Mouse (Mus musculus): ENCODE data around the gene Efhb. TPM values are rescaled to one million over a fixed set of nuclear protein-coding genes. Genes with fewer than 3 reads are reported as not detected.

Gene Efhb
- total RNA-seq (2014; fragmentation: Nextera tagmentation), result not detected in 2 replicates
- total RNA-seq (2017), result 0.11 and 0.12 TPM in 2 replicates
- not detected in 2 replicates for polyA plus RNA-seq (2012)

GRCm38 (mm10) chr17:53462603-53463495 is at the start of gene Efhb:
Efhb (minus strand) TSS chr17:53463321.
- H3K4me1 ChIP-seq (ENCODE audit: insufficient read depth, low read depth, low read length), result 0 out of 2 replicates have a peak, but pooled peaks cover 2% of the 10 kb centered on the region
- H3K4me3 ChIP-seq (ENCODE audit: low read depth, low read length), result no peak within 1 kb of the TSS
- ATAC-seq (ENCODE audit: extremely low read depth, insufficient number of reproducible peaks, low FRiP score, poor library complexity, severe bottlenecking) (no peak), DNase-seq (ENCODE audit: low spot score) (no peak)
- no peaks in the 10 kb centered on the region for H3K36me3 ChIP-seq (replicated peaks)
- no peak for TF ChIP-seq TAL1 (conservative IDR thresholded peaks at IDR 0.05; ENCODE audit: low read depth, low read length)
- TF ChIP-seq POLR2AphosphoS5 (IDR thresholded peaks at IDR 0.05; ENCODE audit: insufficient replicate concordance, low read depth, low read length), result no peak
- TF ChIP-seq GATA2 (IDR thresholded peaks at IDR 0.05; ENCODE audit: borderline replicate concordance, low read depth, low read length), result no peak
- H3K9me3 ChIP-seq (replicated peaks), result no peaks in the 10 kb centered on the region
- peaks cover 2% of the 10 kb centered on the region; the same call in 1 of the 2 replicates for H3K27me3 ChIP-seq (ENCODE audit: insufficient read depth, low read length)

DNA sequence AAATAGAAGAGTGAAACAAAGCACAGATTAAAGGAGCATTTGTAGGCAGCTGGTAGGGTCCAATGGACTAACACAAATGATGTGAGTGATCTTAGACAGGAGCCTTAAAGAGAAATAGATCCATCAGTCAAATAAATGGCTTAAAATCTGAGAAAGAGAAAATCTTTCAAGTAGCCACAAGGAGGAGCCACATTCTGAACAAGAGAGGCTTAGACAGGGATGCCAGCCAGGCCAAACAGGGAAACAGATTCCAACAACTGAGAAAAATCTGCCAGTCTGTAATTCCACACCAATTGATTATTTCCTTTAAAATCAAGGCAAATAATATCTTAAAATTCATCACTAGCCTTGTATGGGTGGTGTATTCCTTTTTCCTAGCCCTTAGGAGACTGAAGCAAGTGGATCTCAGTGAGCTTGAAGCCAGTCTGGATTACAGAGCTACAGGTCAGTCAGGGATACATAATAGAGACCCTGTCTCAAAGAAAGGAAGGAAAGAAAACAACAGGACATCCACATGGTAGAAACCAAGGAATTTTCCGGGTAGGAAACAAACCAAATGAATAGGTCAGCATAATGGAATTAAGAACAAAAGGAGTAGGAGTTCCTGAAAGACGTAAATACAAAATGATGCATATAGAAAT is 49.3 kb upstream of the Efhb start:
- no peak for DNase-seq (ENCODE audit: low spot score)

GRCm38 (mm10) chr17:53502966-53503365 is 39.8 kb upstream of the Efhb start:
- Histone ChIP-seq H3K36me3 (replicated peaks) (peaks cover 64% of the 10 kb centered on the region), H3K4me3 (ENCODE audit: low read depth, low read length) (no peak overlapping the region), H3K4me1 (ENCODE audit: insufficient read depth, low read depth, low read length) (no peaks in the 10 kb centered on the region), H3K9me3 (replicated peaks) (no peaks in the 10 kb centered on the region), H3K27me3 (ENCODE audit: insufficient read depth, low read length) (no peaks in the 10 kb centered on the region)
- TF ChIP-seq POLR2AphosphoS5 (IDR thresholded peaks at IDR 0.05; ENCODE audit: insufficient replicate concordance, low read depth, low read length) (no peak), GATA2 (IDR thresholded peaks at IDR 0.05; ENCODE audit: borderline replicate concordance, low read depth, low read length) (no peak), CTCF (IDR thresholded peaks at IDR 0.05; ENCODE audit: low read depth, low read length) (no peak), TAL1 (conservative IDR thresholded peaks at IDR 0.05; ENCODE audit: low read depth, low read length) (no peak), GATA1 (IDR thresholded peaks at IDR 0.05; ENCODE audit: borderline replicate concordance, low read length) (no peak)
- no peak for DNase-seq (ENCODE audit: low spot score)
- no peak for ATAC-seq (ENCODE audit: extremely low read depth, insufficient number of reproducible peaks, low FRiP score, poor library complexity, severe bottlenecking)

More for the DNA sequence above, 49.3 kb upstream of the Efhb start:
- Histone ChIP-seq H3K9me3 (replicated peaks) (no peaks in the 10 kb centered on the region), H3K36me3 (replicated peaks) (peaks cover 21% of the 10 kb centered on the region), H3K27me3 (ENCODE audit: insufficient read depth, low read length) (no peaks in the 10 kb centered on the region), H3K4me3 (ENCODE audit: low read depth, low read length) (no peak overlapping the region), H3K4me1 (ENCODE audit: insufficient read depth, low read depth, low read length) (no peaks in the 10 kb centered on the region)
- ATAC-seq (ENCODE audit: extremely low read depth, insufficient number of reproducible peaks, low FRiP score, poor library complexity, severe bottlenecking), result no peak; the same call in 1 of the 2 replicates
- no peak for TF ChIP-seq POLR2AphosphoS5 (IDR thresholded peaks at IDR 0.05; ENCODE audit: insufficient replicate concordance, low read depth, low read length)
- no peak for TF ChIP-seq GATA2 (IDR thresholded peaks at IDR 0.05; ENCODE audit: borderline replicate concordance, low read depth, low read length)
- no peak for TF ChIP-seq CTCF (IDR thresholded peaks at IDR 0.05; ENCODE audit: low read depth, low read length)
- TF ChIP-seq TAL1 (conservative IDR thresholded peaks at IDR 0.05; ENCODE audit: low read depth, low read length), result no peak
- TF ChIP-seq GATA1 (IDR thresholded peaks at IDR 0.05; ENCODE audit: borderline replicate concordance, low read length), result no peak

GRCm38 (mm10) chr17:53489007-53489378 is 25.9 kb upstream of the Efhb start:
- Histone ChIP-seq H3K27me3 (ENCODE audit: insufficient read depth, low read length) (no peaks in the 10 kb centered on the region), H3K36me3 (replicated peaks) (peaks cover 64% of the 10 kb centered on the region), H3K4me1 (ENCODE audit: insufficient read depth, low read depth, low read length) (peaks cover 9% of the 10 kb centered on the region; the same call in 1 of the 2 replicates), H3K4me3 (ENCODE audit: low read depth, low read length) (no peak overlapping the region), H3K9me3 (replicated peaks) (no peaks in the 10 kb centered on the region)
- ATAC-seq (ENCODE audit: extremely low read depth, insufficient number of reproducible peaks, low FRiP score, poor library complexity, severe bottlenecking) (no peak), DNase-seq (ENCODE audit: low spot score) (no peak)
- TF ChIP-seq POLR2AphosphoS5 (IDR thresholded peaks at IDR 0.05; ENCODE audit: insufficient replicate concordance, low read depth, low read length) (no peak), TAL1 (conservative IDR thresholded peaks at IDR 0.05; ENCODE audit: low read depth, low read length) (no peak), CTCF (IDR thresholded peaks at IDR 0.05; ENCODE audit: low read depth, low read length) (no peak), GATA2 (IDR thresholded peaks at IDR 0.05; ENCODE audit: borderline replicate concordance, low read depth, low read length) (no peak), GATA1 (IDR thresholded peaks at IDR 0.05; ENCODE audit: borderline replicate concordance, low read length) (no peak)

DNA sequence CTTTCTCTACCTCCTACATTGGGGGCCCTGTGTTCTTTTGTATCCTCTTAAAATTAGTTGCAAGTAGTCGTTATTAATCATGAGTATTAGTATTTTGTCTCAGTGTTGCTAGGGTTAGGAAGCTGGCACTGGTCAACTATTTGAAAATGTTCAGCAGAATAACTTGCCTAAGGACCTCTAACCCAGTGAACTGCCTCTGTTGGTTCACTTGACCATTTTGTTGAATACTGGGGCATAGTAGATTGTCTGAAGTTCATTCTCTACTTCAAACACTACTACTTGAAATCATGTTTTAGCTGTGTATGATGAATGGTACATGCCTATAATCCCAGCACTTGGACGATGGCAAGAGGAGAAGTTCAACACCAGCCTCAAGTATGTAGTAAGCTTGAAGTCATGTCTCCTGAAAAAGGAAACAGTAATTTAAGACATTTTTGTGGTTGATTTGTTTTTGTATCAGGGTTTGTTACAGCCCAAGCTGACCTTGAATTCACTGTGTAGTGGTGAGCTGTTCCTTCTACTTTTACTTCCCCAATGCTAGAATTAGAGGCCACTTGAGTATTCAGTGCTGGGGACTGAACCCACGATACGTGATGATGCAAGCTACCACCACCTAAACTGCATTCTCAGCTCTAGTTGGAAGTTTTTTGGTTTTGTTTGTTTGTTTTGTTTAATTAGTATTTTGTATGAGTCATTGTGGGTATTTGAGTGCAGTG is 25.3 kb upstream of the Efhb start:
- no peak for TF ChIP-seq GATA2 (IDR thresholded peaks at IDR 0.05; ENCODE audit: borderline replicate concordance, low read depth, low read length)
- no peak for TF ChIP-seq TAL1 (conservative IDR thresholded peaks at IDR 0.05; ENCODE audit: low read depth, low read length)
- no peak for TF ChIP-seq POLR2AphosphoS5 (IDR thresholded peaks at IDR 0.05; ENCODE audit: insufficient replicate concordance, low read depth, low read length)
- no peak for TF ChIP-seq GATA1 (IDR thresholded peaks at IDR 0.05; ENCODE audit: borderline replicate concordance, low read length)
- TF ChIP-seq CTCF (IDR thresholded peaks at IDR 0.05; ENCODE audit: low read depth, low read length), result no peak
- Histone ChIP-seq H3K9me3 (replicated peaks) (no peaks in the 10 kb centered on the region), H3K27me3 (ENCODE audit: insufficient read depth, low read length) (no peaks in the 10 kb centered on the region), H3K36me3 (replicated peaks) (peaks cover 63% of the 10 kb centered on the region), H3K4me3 (ENCODE audit: low read depth, low read length) (no peak overlapping the region), H3K4me1 (ENCODE audit: insufficient read depth, low read depth, low read length) (peaks cover 9% of the 10 kb centered on the region; the same call in 1 of the 2 replicates)
- ATAC-seq (ENCODE audit: extremely low read depth, insufficient number of reproducible peaks, low FRiP score, poor library complexity, severe bottlenecking) (no peak; the same call in 1 of the 2 replicates), DNase-seq (ENCODE audit: low spot score) (no peak)
